Mouse (Mus musculus): ENCODE measurements around the gene Gkn3. TPM values are rescaled to one million over a fixed set of nuclear protein-coding genes. Genes with fewer than 3 reads are reported as not detected.

The Gkn3 gene
- not detected in 2 replicates for polyA plus RNA-seq (2014; fragmentation: Nextera tagmentation; extraction: Ambion mirVana)

GRCm38 (mm10) chr6:87388877-87389276 lies at the start of gene Gkn3:
TSS of gene Gkn3 (minus strand) at chr6:87388935.
- 64% methylated on average over 7 of the region's 7 CpGs for WGBS
- ATAC-seq (replicated peaks; ENCODE audit: low FRiP score) (no peak), DNase-seq (ENCODE audit: low spot score) (no peak)
- Histone ChIP-seq H3K4me1 (replicated peaks; ENCODE audit: control insufficient read depth, insufficient read depth, low read length) (peaks cover 3% of the 10 kb centered on the region; the same call in 1 of the 2 replicates), H3K36me3 (ENCODE audit: control insufficient read depth, insufficient read depth, low read length) (no peaks in the 10 kb centered on the region), H3K9ac (ENCODE audit: low read length) (no peak within 1 kb of the TSS), H3K4me2 (ENCODE audit: low read depth, low read length, severe bottlenecking) (no peak within 1 kb of the TSS), H3K4me3 (ENCODE audit: low read depth, low read length) (no peak within 1 kb of the TSS), H3K27ac (ENCODE audit: low read depth, low read length) (no peak within 1 kb of the TSS), H3K27me3 (ENCODE audit: control insufficient read depth, insufficient read depth, low read length) (no peaks in the 10 kb centered on the region), H3K9me3 (ENCODE audit: control insufficient read depth, low read length) (no peaks in the 10 kb centered on the region)

GRCm38 (mm10) chr6:87436745-87437144 lies 48.0 kb upstream of the Gkn3 start:
- no peak overlapping the region for H3K4me2 ChIP-seq (ENCODE audit: low read depth, low read length, severe bottlenecking)
- no peak for DNase-seq (ENCODE audit: low spot score)

GRCm38 (mm10) chr6:87435791-87436190 lies 47.1 kb upstream of the Gkn3 start:
- Histone ChIP-seq H3K9me3 (ENCODE audit: control insufficient read depth, low read length) (no peaks in the 10 kb centered on the region), H3K36me3 (ENCODE audit: control insufficient read depth, insufficient read depth, low read length) (no peaks in the 10 kb centered on the region), H3K4me1 (replicated peaks; ENCODE audit: control insufficient read depth, insufficient read depth, low read length) (no peaks in the 10 kb centered on the region), H3K9ac (ENCODE audit: low read length) (no peak overlapping the region), H3K27ac (ENCODE audit: low read depth, low read length) (no peak overlapping the region), H3K4me2 (ENCODE audit: low read depth, low read length, severe bottlenecking) (no peak overlapping the region), H3K27me3 (ENCODE audit: control insufficient read depth, insufficient read depth, low read length) (no peaks in the 10 kb centered on the region), H3K4me3 (ENCODE audit: low read depth, low read length) (no peak overlapping the region)
- DNase-seq (ENCODE audit: low spot score): no peak
- 92% methylated on average over 3 of the region's 3 CpGs for WGBS
- no peak for ATAC-seq (replicated peaks; ENCODE audit: low FRiP score)

More at GRCm38 (mm10) chr6:87436745-87437144, 48.0 kb upstream of the Gkn3 start:
- WGBS: 94% methylated on average over 8 of the region's 8 CpGs
- Histone ChIP-seq H3K4me1 (replicated peaks; ENCODE audit: control insufficient read depth, insufficient read depth, low read length) (no peaks in the 10 kb centered on the region), H3K4me3 (ENCODE audit: low read depth, low read length) (no peak overlapping the region), H3K27me3 (ENCODE audit: control insufficient read depth, insufficient read depth, low read length) (no peaks in the 10 kb centered on the region), H3K9ac (ENCODE audit: low read length) (no peak overlapping the region), H3K36me3 (ENCODE audit: control insufficient read depth, insufficient read depth, low read length) (no peaks in the 10 kb centered on the region), H3K27ac (ENCODE audit: low read depth, low read length) (no peak overlapping the region), H3K9me3 (ENCODE audit: control insufficient read depth, low read length) (no peaks in the 10 kb centered on the region)
- ATAC-seq (replicated peaks; ENCODE audit: low FRiP score): no peak

GRCm38 (mm10) chr6:87428487-87429044 lies 39.8 kb upstream of the Gkn3 start, which contains the start of gene Bmp10:
TSS of gene Bmp10 (plus strand) at chr6:87428994.
- 77% methylated on average over 7 of the region's 7 CpGs for WGBS
- H3K27ac ChIP-seq (ENCODE audit: low read depth, low read length): no peak within 1 kb of the TSS
- no peak within 1 kb of the TSS for H3K4me2 ChIP-seq (ENCODE audit: low read depth, low read length, severe bottlenecking)
- H3K36me3 ChIP-seq (ENCODE audit: control insufficient read depth, insufficient read depth, low read length): no peaks in the 10 kb centered on the region
- no peaks in the 10 kb centered on the region; the same call in 1 of the 2 replicates for H3K4me1 ChIP-seq (replicated peaks; ENCODE audit: control insufficient read depth, insufficient read depth, low read length)
- DNase-seq (ENCODE audit: low spot score) (no peak), ATAC-seq (replicated peaks; ENCODE audit: low FRiP score) (no peak)
- no peak within 1 kb of the TSS for H3K4me3 ChIP-seq (ENCODE audit: low read depth, low read length)
- H3K27me3 ChIP-seq (ENCODE audit: control insufficient read depth, insufficient read depth, low read length): no peaks in the 10 kb centered on the region
- no peaks in the 10 kb centered on the region for H3K9me3 ChIP-seq (ENCODE audit: control insufficient read depth, low read length)
- H3K9ac ChIP-seq (ENCODE audit: low read length): no peak within 1 kb of the TSS

- H3K4me2 ChIP-seq (ENCODE audit: low read depth, low read length, severe bottlenecking): no peak overlapping the region
- H3K4me3 ChIP-seq (ENCODE audit: low read depth, low read length): no peak overlapping the region
- no peak overlapping the region for H3K9ac ChIP-seq (ENCODE audit: low read length)
- no peaks in the 10 kb centered on the region for H3K27me3 ChIP-seq (ENCODE audit: control insufficient read depth, insufficient read depth, low read length)
- DNase-seq (ENCODE audit: low spot score) (no peak), ATAC-seq (replicated peaks; ENCODE audit: low FRiP score) (no peak)
- H3K36me3 ChIP-seq (ENCODE audit: control insufficient read depth, insufficient read depth, low read length): no peaks in the 10 kb centered on the region
- H3K4me1 ChIP-seq (replicated peaks; ENCODE audit: control insufficient read depth, insufficient read depth, low read length): no peaks in the 10 kb centered on the region; the same call in 1 of the 2 replicates
- H3K9me3 ChIP-seq (ENCODE audit: control insufficient read depth, low read length): no peaks in the 10 kb centered on the region
- H3K27ac ChIP-seq (ENCODE audit: low read depth, low read length): no peak overlapping the region
- WGBS: 41% methylated on average over 8 of the region's 8 CpGs
These were observed 38.9 kb upstream of the Gkn3 start for GRCm38 (mm10) chr6:87427616-87428015.

GRCm38 (mm10) chr6:87426954-87427353 lies 38.2 kb upstream of the Gkn3 start:
- 75% methylated on average over 5 of the region's 5 CpGs for WGBS
- H3K27me3 ChIP-seq (ENCODE audit: control insufficient read depth, insufficient read depth, low read length): no peaks in the 10 kb centered on the region
- no peaks in the 10 kb centered on the region; the same call in 1 of the 2 replicates for H3K4me1 ChIP-seq (replicated peaks; ENCODE audit: control insufficient read depth, insufficient read depth, low read length)
- no peak overlapping the region for H3K9ac ChIP-seq (ENCODE audit: low read length)
- ATAC-seq (replicated peaks; ENCODE audit: low FRiP score) (no peak), DNase-seq (ENCODE audit: low spot score) (no peak)
- no peak overlapping the region for H3K4me2 ChIP-seq (ENCODE audit: low read depth, low read length, severe bottlenecking)
- no peaks in the 10 kb centered on the region for H3K36me3 ChIP-seq (ENCODE audit: control insufficient read depth, insufficient read depth, low read length)
- no peak overlapping the region for H3K27ac ChIP-seq (ENCODE audit: low read depth, low read length)
- no peak overlapping the region for H3K4me3 ChIP-seq (ENCODE audit: low read depth, low read length)
- H3K9me3 ChIP-seq (ENCODE audit: control insufficient read depth, low read length): no peaks in the 10 kb centered on the region

- WGBS: 79% methylated on average over 19 of the region's 19 CpGs
- no peak for ATAC-seq (replicated peaks; ENCODE audit: low FRiP score)
- Histone ChIP-seq H3K4me3 (ENCODE audit: low read depth, low read length) (no peak overlapping the region), H3K36me3 (ENCODE audit: control insufficient read depth, insufficient read depth, low read length) (no peaks in the 10 kb centered on the region), H3K27ac (ENCODE audit: low read depth, low read length) (no peak overlapping the region), H3K9ac (ENCODE audit: low read length) (no peak overlapping the region), H3K9me3 (ENCODE audit: control insufficient read depth, low read length) (no peaks in the 10 kb centered on the region), H3K4me1 (replicated peaks; ENCODE audit: control insufficient read depth, insufficient read depth, low read length) (no peaks in the 10 kb centered on the region; the same call in 1 of the 2 replicates), H3K4me2 (ENCODE audit: low read depth, low read length, severe bottlenecking) (no peak overlapping the region), H3K27me3 (ENCODE audit: control insufficient read depth, insufficient read depth, low read length) (no peaks in the 10 kb centered on the region)
- DNase-seq (ENCODE audit: low spot score): no peak
These were observed 35.5 kb upstream of the Gkn3 start for GRCm38 (mm10) chr6:87424037-87424816.

GRCm38 (mm10) chr6:87422304-87422703 lies 33.6 kb upstream of the Gkn3 start:
- Histone ChIP-seq H3K9ac (ENCODE audit: low read length) (no peak overlapping the region), H3K36me3 (ENCODE audit: control insufficient read depth, insufficient read depth, low read length) (no peaks in the 10 kb centered on the region), H3K4me2 (ENCODE audit: low read depth, low read length, severe bottlenecking) (no peak overlapping the region), H3K4me3 (ENCODE audit: low read depth, low read length) (no peak overlapping the region), H3K9me3 (ENCODE audit: control insufficient read depth, low read length) (no peaks in the 10 kb centered on the region), H3K27me3 (ENCODE audit: control insufficient read depth, insufficient read depth, low read length) (no peaks in the 10 kb centered on the region), H3K27ac (ENCODE audit: low read depth, low read length) (no peak overlapping the region), H3K4me1 (replicated peaks; ENCODE audit: control insufficient read depth, insufficient read depth, low read length) (no peaks in the 10 kb centered on the region)
- no peak for ATAC-seq (replicated peaks; ENCODE audit: low FRiP score)
- no peak for DNase-seq (ENCODE audit: low spot score)
- WGBS: 88% methylated on average over 7 of the region's 7 CpGs
